Mouse (Mus musculus): ENCODE results near the gene Bcar3.

Gene Bcar3

GRCm38 (mm10) chr3:122511721-122512619, 218.0 kb downstream of the Bcar3 start:
- DNase-seq (ENCODE audit: low read depth, low spot score): no peak

DNA sequence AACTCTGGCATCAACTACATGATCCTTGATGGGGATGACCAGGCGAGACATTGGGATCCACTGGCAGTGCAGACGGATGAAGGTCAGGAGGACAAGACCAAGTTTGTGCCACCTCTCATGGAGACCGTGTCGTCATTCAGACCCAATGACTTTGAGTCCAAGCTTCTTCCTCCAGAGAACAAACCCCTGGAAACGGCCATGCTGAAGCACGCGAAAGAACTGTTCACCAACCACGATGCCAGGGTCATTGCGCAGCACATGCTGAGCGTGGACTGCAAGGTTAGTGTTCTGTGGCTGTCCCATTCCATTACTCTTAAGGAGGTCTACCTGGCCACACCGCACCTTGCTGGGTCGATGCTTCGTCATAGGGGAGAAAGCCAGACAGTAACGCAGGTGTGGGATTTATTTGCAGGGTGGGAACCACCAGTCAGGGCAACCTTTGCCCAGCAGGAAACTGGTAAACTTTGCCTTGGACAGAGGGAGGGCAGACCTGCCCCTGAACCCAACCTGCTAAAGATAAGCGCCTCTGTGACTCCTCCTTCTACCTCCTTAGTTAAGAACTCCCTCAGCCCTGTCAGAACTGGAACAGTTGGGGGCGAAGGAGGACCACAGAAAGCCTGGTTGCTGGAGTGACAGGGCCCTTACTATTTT, 218.9 kb downstream of the Bcar3 start:
- DNase-seq (ENCODE audit: low read depth, low spot score): no peak

DNA sequence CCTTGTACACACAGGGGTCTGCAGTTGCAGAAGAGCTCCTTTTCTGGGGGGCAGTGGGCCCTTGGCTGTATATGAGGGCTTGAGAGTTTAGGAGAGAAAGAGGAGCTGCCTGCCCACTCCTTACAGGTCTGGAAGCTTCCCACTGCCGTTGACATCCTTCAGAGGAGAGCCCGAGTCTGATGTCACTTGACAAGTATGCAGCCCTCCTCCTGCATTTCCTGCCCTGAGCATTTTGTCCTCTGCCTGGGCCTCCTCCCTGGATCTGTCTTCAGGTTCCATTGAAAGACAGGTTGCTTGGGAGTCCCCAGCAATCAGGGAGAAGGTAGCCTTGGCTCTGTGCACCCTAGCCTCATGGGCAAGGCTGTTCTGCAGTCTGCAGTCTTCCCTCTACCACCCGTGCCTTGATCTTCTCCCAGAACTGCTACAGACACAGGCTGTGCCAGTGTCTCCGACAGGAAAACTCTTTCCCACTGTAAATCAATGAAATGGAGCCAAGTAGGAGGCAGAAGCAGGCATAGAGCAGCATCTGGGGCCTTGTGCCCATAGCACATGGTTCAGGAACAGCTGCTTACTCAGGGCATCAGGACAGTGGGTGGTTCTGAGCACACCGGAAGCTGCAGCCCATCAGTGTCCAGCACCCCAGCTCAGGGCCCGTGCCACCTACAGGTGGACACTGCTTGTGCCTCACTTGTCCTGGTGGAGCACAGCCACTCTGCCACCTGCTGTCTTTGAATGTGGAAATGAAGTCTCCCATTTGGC, 221.8 kb downstream of the Bcar3 start:
- DNase-seq (ENCODE audit: low read depth, low spot score): no peak

GRCm38 (mm10) chr3:122516327-122516695, 222.4 kb downstream of the Bcar3 start:
- DNase-seq (ENCODE audit: low read depth, low spot score): no peak

DNA sequence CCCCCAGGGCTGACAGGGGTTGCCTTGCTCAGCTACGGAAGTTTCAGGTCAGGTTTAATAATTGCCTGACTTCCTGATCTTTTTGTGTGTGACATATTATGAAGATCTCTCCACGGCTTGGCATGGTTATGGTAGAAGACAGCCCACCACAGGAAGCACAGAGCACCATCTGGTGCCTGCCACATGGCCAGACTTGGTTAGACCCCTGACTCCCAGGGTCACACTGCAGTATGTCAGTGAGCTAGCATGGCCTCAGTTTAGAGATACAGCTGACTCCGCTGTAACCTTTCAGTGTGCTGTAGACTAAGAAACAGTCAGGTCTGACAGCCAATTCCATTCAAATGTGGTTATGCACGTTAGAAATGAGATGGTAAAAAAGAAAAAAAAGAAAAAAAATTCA, 223.8 kb downstream of the Bcar3 start:
- DNase-seq (ENCODE audit: low read depth, low spot score): no peak

- peak; percentile 52 for DNase-seq (ENCODE audit: low read depth, low spot score)
Measured at GRCm38 (mm10) chr3:122518231-122518736, 224.3 kb downstream of the Bcar3 start.

- DNase-seq (ENCODE audit: low read depth, low spot score): no peak
Measured at GRCm38 (mm10) chr3:122519082-122519481, 225.1 kb downstream of the Bcar3 start.

- DNase-seq (ENCODE audit: low read depth, low spot score): no peak
Measured at GRCm38 (mm10) chr3:122520365-122520764, 226.4 kb downstream of the Bcar3 start.

DNA sequence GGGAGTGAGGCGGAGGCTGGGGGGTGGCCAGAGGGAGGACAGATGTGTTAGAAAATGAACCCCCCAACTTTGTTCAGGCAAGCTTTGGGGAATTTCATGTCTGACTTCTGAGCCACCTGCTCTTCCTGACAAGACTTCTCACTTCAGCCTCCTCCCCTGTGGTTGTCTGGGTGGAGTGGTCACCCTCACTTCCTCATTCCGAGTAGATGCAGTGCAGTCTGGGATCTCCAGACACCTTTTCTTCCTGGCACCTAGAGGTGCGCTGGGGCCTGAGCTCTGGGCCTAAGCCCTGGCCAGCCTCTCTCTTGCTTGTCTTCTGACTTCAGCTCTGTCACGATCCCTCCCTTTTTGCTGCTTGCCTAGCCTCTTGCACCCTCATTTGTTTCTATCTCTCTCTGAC, 226.9 kb downstream of the Bcar3 start:
- DNase-seq (ENCODE audit: low read depth, low spot score): no peak

- no peak for DNase-seq (ENCODE audit: low read depth, low spot score)
Measured at GRCm38 (mm10) chr3:122521294-122521693, 227.4 kb downstream of the Bcar3 start.

GRCm38 (mm10) chr3:122528477-122528876, 234.5 kb downstream of the Bcar3 start:
- DNase-seq (ENCODE audit: low read depth, low spot score): no peak

GRCm38 (mm10) chr3:122535938-122536703, 242.2 kb downstream of the Bcar3 start:
- DNase-seq (ENCODE audit: low read depth, low spot score): no peak

- no peak for DNase-seq (ENCODE audit: low read depth, low spot score)
Measured at GRCm38 (mm10) chr3:122538851-122539250, 244.9 kb downstream of the Bcar3 start.

GRCm38 (mm10) chr3:122539961-122540690, 246.2 kb downstream of the Bcar3 start:
- DNase-seq (ENCODE audit: low read depth, low spot score): no peak

DNA sequence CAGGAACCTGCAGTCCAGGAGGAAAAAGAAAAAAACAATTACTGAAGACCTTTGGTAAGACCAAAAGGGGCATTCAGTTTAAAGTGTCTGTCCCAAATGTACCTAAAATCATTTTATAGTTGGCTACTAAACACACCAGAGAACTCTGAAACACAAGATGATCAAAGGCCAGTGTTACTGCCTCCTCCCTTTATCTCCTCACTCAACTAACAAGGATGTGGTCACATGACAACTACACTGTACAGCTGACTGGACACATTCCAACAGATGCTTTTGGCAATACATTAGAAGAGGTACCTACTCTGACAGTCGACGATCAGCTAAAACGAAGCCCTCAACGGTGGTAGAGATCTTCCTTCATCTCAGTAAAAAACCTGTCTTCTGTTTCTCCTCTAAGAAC, 247.0 kb downstream of the Bcar3 start:
- DNase-seq (ENCODE audit: low read depth, low spot score): no peak

- no peak for DNase-seq (ENCODE audit: low read depth, low spot score)
Measured at GRCm38 (mm10) chr3:122545346-122545745, 251.4 kb downstream of the Bcar3 start.

DNA sequence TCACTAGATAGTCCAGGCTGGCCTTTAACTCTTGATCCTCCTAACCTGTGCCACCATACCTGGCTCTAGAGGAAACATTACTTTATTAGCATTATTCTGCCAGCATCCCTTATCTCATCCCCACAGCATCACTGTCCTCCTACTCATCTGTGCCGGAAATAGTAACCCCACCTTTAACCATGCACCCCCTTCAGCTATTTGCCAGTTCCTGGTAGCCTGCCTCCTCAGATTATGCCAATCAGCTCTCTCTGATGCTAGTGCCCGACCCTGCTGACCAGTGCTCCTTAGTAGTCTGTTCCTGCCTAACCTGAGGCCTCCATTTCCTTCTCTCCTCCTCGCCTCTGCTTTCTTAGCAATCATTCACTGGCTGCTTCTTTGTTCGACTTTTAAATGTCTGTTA, 253.5 kb downstream of the Bcar3 start:
- no peak for DNase-seq (ENCODE audit: low read depth, low spot score)

DNA sequence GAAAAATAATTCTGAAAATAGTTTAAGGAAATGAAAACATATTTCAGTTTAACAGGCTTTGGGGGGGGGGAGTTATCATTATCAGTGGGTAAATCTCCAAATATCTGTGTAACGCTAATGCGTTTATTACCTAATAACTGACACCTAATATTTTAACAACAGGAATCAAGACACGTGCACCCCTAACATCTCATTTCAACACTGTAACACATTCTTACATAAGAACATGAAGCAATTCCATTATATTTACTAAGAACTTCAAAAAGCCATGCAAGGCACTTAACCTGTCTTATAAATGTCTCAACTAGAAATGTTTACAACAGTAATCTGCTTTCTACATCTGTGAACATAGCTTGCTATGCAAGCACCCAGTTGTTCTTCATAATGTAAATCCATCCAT, 257.2 kb downstream of the Bcar3 start:
- DNase-seq (ENCODE audit: low read depth, low spot score): no peak

GRCm38 (mm10) chr3:122557766-122558165, 263.8 kb downstream of the Bcar3 start:
- no peak for DNase-seq (ENCODE audit: low read depth, low spot score)

DNA sequence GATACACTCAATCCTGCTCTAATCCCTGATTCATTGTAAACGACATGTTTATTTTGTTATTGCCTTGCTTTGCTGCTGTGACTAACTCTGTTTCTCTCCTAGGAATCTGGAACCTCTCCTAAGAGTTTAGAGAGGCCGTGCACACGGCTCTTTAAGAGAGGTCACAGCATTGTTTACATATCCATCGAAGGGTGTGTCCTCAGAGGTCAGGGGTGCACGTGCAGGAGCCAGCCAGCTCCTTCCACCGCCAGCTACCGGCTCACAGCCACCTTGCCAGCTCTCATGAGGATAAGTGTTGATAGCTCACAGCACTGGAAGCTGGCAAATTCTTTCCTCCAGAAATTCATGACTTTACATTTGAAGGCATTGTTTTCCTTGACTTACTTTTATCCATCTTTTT, 271.3 kb downstream of the Bcar3 start:
- DNase-seq (ENCODE audit: low read depth, low spot score): no peak

DNA sequence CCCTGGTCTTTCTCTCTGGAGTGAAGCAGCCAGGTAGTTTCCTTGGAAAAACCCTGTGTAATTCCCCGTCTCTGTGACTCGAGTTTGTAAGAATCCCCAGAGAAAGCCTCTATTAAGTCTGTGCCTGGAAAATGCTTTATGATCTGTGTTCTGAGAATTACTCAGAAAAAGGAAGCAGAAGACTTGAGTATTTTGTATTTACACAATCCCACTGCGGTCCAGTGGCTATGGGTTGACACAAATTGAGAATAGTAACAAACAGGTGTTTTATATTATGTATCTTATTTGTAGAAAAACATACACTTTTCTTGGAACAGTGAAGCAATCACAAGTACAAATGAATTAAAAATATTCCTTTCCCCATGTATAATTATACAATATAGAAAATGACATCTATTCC, 272.2 kb downstream of the Bcar3 start:
- DNase-seq (ENCODE audit: low read depth, low spot score): no peak

All from brain, embryonic 18.5 days (tissue).